Comparison of ENCODE assay signal across 8 mouse cellular contexts in the genomic region with DNA sequence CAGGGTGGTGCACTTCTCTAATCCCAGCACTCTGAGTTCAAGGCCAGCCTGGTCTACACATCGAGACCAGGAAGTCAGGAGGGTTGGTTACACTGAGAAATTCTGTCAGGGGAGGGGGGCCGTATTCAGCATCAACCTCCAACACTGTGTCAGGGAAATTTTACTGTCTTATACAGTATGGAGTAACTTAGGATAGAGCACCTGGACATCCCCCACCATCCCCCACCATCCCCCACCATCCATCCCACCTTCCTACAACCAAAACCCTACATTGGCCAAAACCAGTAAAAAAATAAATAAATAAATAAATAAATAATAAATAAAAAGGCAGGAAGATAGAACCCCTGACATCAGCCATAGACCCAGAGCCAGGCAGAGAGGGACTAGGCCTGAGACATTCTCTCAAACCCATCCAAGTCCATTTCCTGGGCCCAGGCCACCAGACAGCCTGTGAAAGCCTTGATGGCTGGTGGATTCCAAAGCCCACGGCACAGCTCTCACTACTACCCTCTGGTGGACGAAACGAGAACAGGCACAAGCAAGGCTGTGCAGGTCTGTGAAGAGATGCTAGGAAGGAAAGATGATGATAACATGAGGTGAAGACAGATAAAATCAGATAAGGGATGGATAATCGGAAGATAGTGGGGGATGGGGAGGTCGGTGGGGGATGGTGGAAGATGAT. TPM values are rescaled to one million over a fixed set of nuclear protein-coding genes. Genes with fewer than 3 reads are reported as not detected.
DNase-seq lines count a peak whose midpoint lies in the region; ATAC-seq and TF ChIP-seq lines count a peak whose summit lies in the region.

No protein-coding gene starts in this region.

- TF ChIP-seq POLR2A in olfactory bulb, adult 2 months (IDR thresholded peaks at IDR 0.05; ENCODE audit: insufficient read depth, low read depth, low read length): no peak

- WGBS in embryonic facial prominence, embryonic 10.5 days: 32% methylated on average over 7 of the region's 7 CpGs
- 23% methylated on average over 7 of the region's 7 CpGs for WGBS in heart, postnatal 0 days
- 32% methylated on average over 7 of the region's 7 CpGs for WGBS in olfactory bulb, adult 2 months

- no peak for TF ChIP-seq EP300 in heart, postnatal 0 days (IDR thresholded peaks at IDR 0.05; ENCODE audit: low read depth)

- peak; percentile 98 for TF ChIP-seq CTCF in E14TG2a.4 (conservative IDR thresholded peaks at IDR 0.05; ENCODE audit: low read length)
- peak; percentile 93 for TF ChIP-seq CTCF in heart, postnatal 0 days (IDR thresholded peaks at IDR 0.05; ENCODE audit: low read depth)
- TF ChIP-seq CTCF in olfactory bulb, adult 2 months (IDR thresholded peaks at IDR 0.05; ENCODE audit: insufficient read depth, low read depth, low read length): peak; percentile 84

- peak; percentile 55; the same call in 1 of the 2 replicates for ATAC-seq in heart, postnatal 0 days (ENCODE audit: insufficient read depth, low read depth)

- no peak overlapping the region for H3K4me2 ChIP-seq in heart, postnatal 0 days (ENCODE audit: low read depth, low read length)

- H3K9ac ChIP-seq in heart, postnatal 0 days (replicated peaks; ENCODE audit: low read depth, low read length): no peak overlapping the region

- DNase-seq in adrenal gland, postnatal 14 days: peak; percentile 79
- peak; percentile 79 for DNase-seq in embryonic facial prominence, embryonic 10.5 days (ENCODE audit: low spot score)
- DNase-seq in heart, postnatal 0 days (ENCODE audit: low spot score): peak; percentile 55
- DNase-seq in kidney, postnatal 10 days: peak; percentile 86
- DNase-seq in lung, adult 18-20 months: peak; percentile 49 to 58
- DNase-seq in thymus, postnatal 36 days: peak; percentile 51 to 58

- H3K4me1 ChIP-seq in E14TG2a.4 (replicated peaks; ENCODE audit: low read depth, low read length): peaks cover 14% of the 10 kb centered on the region
- no peaks in the 10 kb centered on the region; the same call in 1 of the 2 replicates for H3K4me1 ChIP-seq in embryonic facial prominence, embryonic 10.5 days
- H3K4me1 ChIP-seq in heart, postnatal 0 days (ENCODE audit: control insufficient read depth, insufficient read depth): no peaks in the 10 kb centered on the region
- H3K4me1 ChIP-seq in olfactory bulb, adult 2 months (ENCODE audit: control insufficient read depth, insufficient read depth, low read length): no peaks in the 10 kb centered on the region

- H3K27ac ChIP-seq in embryonic facial prominence, embryonic 10.5 days (replicated peaks): no peak overlapping the region
- H3K27ac ChIP-seq in heart, postnatal 0 days (ENCODE audit: low read depth): no peak overlapping the region
- no peak overlapping the region for H3K27ac ChIP-seq in olfactory bulb, adult 2 months (ENCODE audit: insufficient read depth, low read depth, low read length)

- no peaks in the 10 kb centered on the region for H3K36me3 ChIP-seq in E14TG2a.4 (ENCODE audit: insufficient read depth, low read length)
- H3K36me3 ChIP-seq in embryonic facial prominence, embryonic 10.5 days (replicated peaks): no peaks in the 10 kb centered on the region
- H3K36me3 ChIP-seq in heart, postnatal 0 days (replicated peaks; ENCODE audit: control insufficient read depth, insufficient read depth, low read length): no peaks in the 10 kb centered on the region

- peaks cover 17% of the 10 kb centered on the region for H3K27me3 ChIP-seq in E14TG2a.4 (ENCODE audit: insufficient read depth, low read length)
- peaks cover 10% of the 10 kb centered on the region; the same call in 1 of the 2 replicates for H3K27me3 ChIP-seq in embryonic facial prominence, embryonic 10.5 days (replicated peaks; ENCODE audit: low read depth, poor library complexity, severe bottlenecking)
- peaks cover 4% of the 10 kb centered on the region; the same call in 1 of the 2 replicates for H3K27me3 ChIP-seq in heart, postnatal 0 days (ENCODE audit: control insufficient read depth, insufficient read depth, low read length)

- H3K9me3 ChIP-seq in E14TG2a.4 (ENCODE audit: low read length): no peaks in the 10 kb centered on the region
- no peaks in the 10 kb centered on the region for H3K9me3 ChIP-seq in embryonic facial prominence, embryonic 10.5 days
- no peaks in the 10 kb centered on the region for H3K9me3 ChIP-seq in heart, postnatal 0 days (replicated peaks; ENCODE audit: control insufficient read depth, low read length)

- H3K4me3 ChIP-seq in E14TG2a.4 (replicated peaks; ENCODE audit: low read length): no peak overlapping the region
- no peak overlapping the region for H3K4me3 ChIP-seq in embryonic facial prominence, embryonic 10.5 days
- H3K4me3 ChIP-seq in heart, postnatal 0 days (ENCODE audit: low read depth, low read length): no peak overlapping the region
- no peak overlapping the region for H3K4me3 ChIP-seq in olfactory bulb, adult 2 months (ENCODE audit: insufficient read depth, low read depth, low read length)

RNA-seq across cellular contexts. Expression of gene Odf3l2, which starts 3.7 kb away (rescaled TPM):
- total RNA-seq in adrenal gland, postnatal 14 days (2021): not detected in 2 replicates
- polyA plus RNA-seq in embryonic facial prominence, embryonic 10.5 days (2016; fragmentation: Nextera tagmentation; extraction: Ambion mirVana): not detected in 2 replicates
- total RNA-seq in heart, postnatal 0 days (2014; rRNA removed; ENCODE audit: low replicate concordance): not detected in 2 replicates
- polyA plus RNA-seq in heart, postnatal 0 days (2015; fragmentation: Nextera tagmentation; extraction: Ambion mirVana): not detected in 2 replicates
- not detected in 2 replicates for polyA plus RNA-seq in olfactory bulb, adult 2 months (2012; ENCODE audit: insufficient read depth, insufficient read length, low replicate concordance, missing spikeins)

RNA-seq across cellular contexts. Expression of gene Shc2, which starts 11.5 kb away (rescaled TPM):
- total RNA-seq in adrenal gland, postnatal 14 days (2021): 4.0 and 4.8 TPM in 2 replicates
- 20.0 and 21.5 TPM in 2 replicates for polyA plus RNA-seq in embryonic facial prominence, embryonic 10.5 days (2016; fragmentation: Nextera tagmentation; extraction: Ambion mirVana)
- 2.7 and 3.1 TPM in 2 replicates for total RNA-seq in heart, postnatal 0 days (2014; rRNA removed; ENCODE audit: low replicate concordance)
- 1.1 and 1.2 TPM in 2 replicates for polyA plus RNA-seq in heart, postnatal 0 days (2015; fragmentation: Nextera tagmentation; extraction: Ambion mirVana)
- not detected in 2 replicates for polyA plus RNA-seq in olfactory bulb, adult 2 months (2012; ENCODE audit: insufficient read depth, insufficient read length, low replicate concordance, missing spikeins)

RNA-seq across cellular contexts. Expression of gene Madcam1, which starts 15.1 kb away (rescaled TPM):
- total RNA-seq in adrenal gland, postnatal 14 days (2021): 6.8 TPM in 1 of 2 replicates, not detected in the other
- polyA plus RNA-seq in embryonic facial prominence, embryonic 10.5 days (2016; fragmentation: Nextera tagmentation; extraction: Ambion mirVana): 2.5 and 3.2 TPM in 2 replicates
- not detected in 2 replicates for total RNA-seq in heart, postnatal 0 days (2014; rRNA removed; ENCODE audit: low replicate concordance)
- polyA plus RNA-seq in heart, postnatal 0 days (2015; fragmentation: Nextera tagmentation; extraction: Ambion mirVana): 1.3 and 1.4 TPM in 2 replicates
- polyA plus RNA-seq in olfactory bulb, adult 2 months (2012; ENCODE audit: insufficient read depth, insufficient read length, low replicate concordance, missing spikeins): not detected in 2 replicates

RNA-seq across cellular contexts. Expression of gene Tpgs1, which starts 20.0 kb away (rescaled TPM):
- 27.8 and 34.1 TPM in 2 replicates for total RNA-seq in adrenal gland, postnatal 14 days (2021)
- 62.6 and 63.5 TPM in 2 replicates for polyA plus RNA-seq in embryonic facial prominence, embryonic 10.5 days (2016; fragmentation: Nextera tagmentation; extraction: Ambion mirVana)
- total RNA-seq in heart, postnatal 0 days (2014; rRNA removed; ENCODE audit: low replicate concordance): 19.7 and 28.3 TPM in 2 replicates
- polyA plus RNA-seq in heart, postnatal 0 days (2015; fragmentation: Nextera tagmentation; extraction: Ambion mirVana): 43.6 and 45.3 TPM in 2 replicates
- polyA plus RNA-seq in olfactory bulb, adult 2 months (2012; ENCODE audit: insufficient read depth, insufficient read length, low replicate concordance, missing spikeins): not detected in 2 replicates

RNA-seq across cellular contexts. Expression of gene Cdc34, which starts 32.8 kb away (rescaled TPM):
- 79.1 and 82.4 TPM in 2 replicates for total RNA-seq in adrenal gland, postnatal 14 days (2021)
- 240 and 250 TPM in 2 replicates for polyA plus RNA-seq in embryonic facial prominence, embryonic 10.5 days (2016; fragmentation: Nextera tagmentation; extraction: Ambion mirVana)
- 162 and 183 TPM in 2 replicates for total RNA-seq in heart, postnatal 0 days (2014; rRNA removed; ENCODE audit: low replicate concordance)
- 115 and 120 TPM in 2 replicates for polyA plus RNA-seq in heart, postnatal 0 days (2015; fragmentation: Nextera tagmentation; extraction: Ambion mirVana)
- polyA plus RNA-seq in olfactory bulb, adult 2 months (2012; ENCODE audit: insufficient read depth, insufficient read length, low replicate concordance, missing spikeins): not detected in 2 replicates
